Mouse (Mus musculus): ENCODE measurements around the gene Znrd1as. TPM values are rescaled to one million over a fixed set of nuclear protein-coding genes. Genes with fewer than 3 reads are reported as not detected.

The Znrd1as gene
- polyA plus RNA-seq (2014; fragmentation: Nextera tagmentation; extraction: Ambion mirVana): 4.9 and 6.6 TPM in 2 replicates

DNA sequence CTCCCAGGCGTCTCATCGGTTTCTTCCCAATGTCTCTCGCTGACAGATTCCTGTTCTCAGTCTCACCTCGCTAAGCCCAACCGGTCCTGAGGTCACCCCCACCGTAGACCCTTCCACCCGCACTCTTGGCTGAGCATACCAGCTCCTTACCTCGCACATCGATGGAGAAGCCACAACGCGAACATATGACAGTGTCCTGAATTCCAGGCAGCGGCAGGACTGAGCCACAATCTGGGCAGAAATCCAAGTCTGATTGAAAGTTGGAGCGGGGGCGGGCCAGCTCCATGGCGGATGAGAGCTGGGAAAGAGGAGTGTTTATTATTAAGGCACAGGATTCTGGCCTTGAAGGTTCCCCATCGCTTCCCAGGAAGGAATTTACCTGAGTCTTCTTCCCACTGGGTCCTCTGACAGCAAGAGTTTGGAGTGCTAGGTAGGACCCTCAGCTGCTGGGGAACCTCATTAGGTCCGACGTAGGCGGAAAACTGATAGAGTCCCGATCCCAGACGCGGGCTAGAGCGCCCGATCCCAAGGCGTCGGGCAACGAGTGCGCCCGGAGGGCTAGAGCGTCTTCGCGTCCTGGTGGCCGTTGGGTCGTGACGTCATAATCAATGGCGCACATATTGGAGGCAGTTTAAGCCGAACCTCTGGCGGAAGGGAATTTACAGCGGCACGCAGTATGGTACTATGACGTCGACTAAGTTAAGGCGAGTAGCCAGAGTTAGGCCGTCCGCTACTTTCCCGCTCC lies at the start of gene Znrd1as, which contains the start of gene Znrd1:
Gene Znrd1as (plus strand): TSS at position 594 of the 745 bp plus-strand sequence.
Gene Znrd1 (minus strand): TSS at position 561 of the 745 bp plus-strand sequence.
- Histone ChIP-seq H3K4me1 (replicated peaks; ENCODE audit: control insufficient read depth, insufficient read depth, low read length) (peaks cover 4% of the 10 kb centered on the region), H3K27me3 (replicated peaks; ENCODE audit: control insufficient read depth, insufficient read depth, low read length) (no peaks in the 10 kb centered on the region), H3K9me3 (ENCODE audit: control insufficient read depth, low read length) (no peaks in the 10 kb centered on the region), H3K9ac (ENCODE audit: low read length) (peak within 1 kb of the TSS; percentile 67), H3K27ac (ENCODE audit: low read depth) (peak within 1 kb of the TSS; percentile 75), H3K4me2 (ENCODE audit: low read length) (peak within 1 kb of the TSS; percentile 86), H3K36me3 (ENCODE audit: control insufficient read depth, insufficient read depth, low read length) (peaks cover 28% of the 10 kb centered on the region; the same call in 1 of the 2 replicates), H3K4me3 (ENCODE audit: low read depth, low read length) (peak within 1 kb of the TSS; percentile 77)
- WGBS: under 1% methylated on average over 46 of the region's 46 CpGs
- ATAC-seq (replicated peaks; ENCODE audit: low FRiP score, low TSS enrichment, low read depth) (peak; percentile 99), DNase-seq (ENCODE audit: low spot score) (peak; percentile 97)

- no peaks in the 10 kb centered on the region for H3K4me1 ChIP-seq (replicated peaks; ENCODE audit: control insufficient read depth, insufficient read depth, low read length)
- no peak overlapping the region for H3K27ac ChIP-seq (ENCODE audit: low read depth)
- no peaks in the 10 kb centered on the region for H3K27me3 ChIP-seq (replicated peaks; ENCODE audit: control insufficient read depth, insufficient read depth, low read length)
- no peak for ATAC-seq (replicated peaks; ENCODE audit: low FRiP score, low TSS enrichment, low read depth)
- WGBS: 53% methylated on average over 4 of the region's 4 CpGs
- no peaks in the 10 kb centered on the region for H3K9me3 ChIP-seq (ENCODE audit: control insufficient read depth, low read length)
- no peaks in the 10 kb centered on the region for H3K36me3 ChIP-seq (ENCODE audit: control insufficient read depth, insufficient read depth, low read length)
- H3K4me3 ChIP-seq (ENCODE audit: low read depth, low read length): no peak overlapping the region
- H3K9ac ChIP-seq (ENCODE audit: low read length): no peak overlapping the region
- DNase-seq (ENCODE audit: low spot score): no peak
- no peak overlapping the region for H3K4me2 ChIP-seq (ENCODE audit: low read length)
These were observed 48.6 kb upstream of the Znrd1as start for GRCm38 (mm10) chr17:36909802-36910201.

- ATAC-seq (replicated peaks; ENCODE audit: low FRiP score, low TSS enrichment, low read depth) (no peak), DNase-seq (ENCODE audit: low spot score) (no peak)
- Histone ChIP-seq H3K27ac (ENCODE audit: low read depth) (no peak overlapping the region), H3K27me3 (replicated peaks; ENCODE audit: control insufficient read depth, insufficient read depth, low read length) (no peaks in the 10 kb centered on the region), H3K36me3 (ENCODE audit: control insufficient read depth, insufficient read depth, low read length) (no peaks in the 10 kb centered on the region), H3K9me3 (ENCODE audit: control insufficient read depth, low read length) (no peaks in the 10 kb centered on the region), H3K9ac (ENCODE audit: low read length) (no peak overlapping the region), H3K4me3 (ENCODE audit: low read depth, low read length) (no peak overlapping the region), H3K4me2 (ENCODE audit: low read length) (no peak overlapping the region), H3K4me1 (replicated peaks; ENCODE audit: control insufficient read depth, insufficient read depth, low read length) (no peaks in the 10 kb centered on the region)
- WGBS: 70% methylated on average over 2 of the region's 2 CpGs
These were observed 46.4 kb upstream of the Znrd1as start for GRCm38 (mm10) chr17:36912031-36912430.

DNA sequence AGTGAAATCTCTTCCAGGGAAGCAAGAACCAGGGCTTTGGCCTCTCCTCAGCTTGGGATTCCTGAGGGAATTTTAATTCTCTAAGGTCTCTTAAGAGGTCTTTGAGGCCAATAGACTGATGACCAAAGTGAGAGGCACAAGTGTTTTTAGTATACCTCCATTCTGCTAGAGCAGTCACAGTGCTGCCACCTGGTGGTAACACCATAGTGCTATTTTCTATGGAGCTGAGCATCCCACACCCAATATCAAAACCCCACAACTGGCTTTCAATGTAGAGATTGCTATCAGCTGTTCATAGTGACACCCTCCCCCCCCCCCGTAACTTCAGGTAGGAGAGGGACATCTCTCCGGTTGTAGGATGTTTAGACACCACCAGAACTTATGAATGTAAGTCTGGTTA lies 44.3 kb upstream of the Znrd1as start:
- Histone ChIP-seq H3K4me2 (ENCODE audit: low read length) (no peak overlapping the region), H3K4me3 (ENCODE audit: low read depth, low read length) (no peak overlapping the region), H3K27ac (ENCODE audit: low read depth) (no peak overlapping the region), H3K36me3 (ENCODE audit: control insufficient read depth, insufficient read depth, low read length) (no peaks in the 10 kb centered on the region), H3K9ac (ENCODE audit: low read length) (no peak overlapping the region), H3K4me1 (replicated peaks; ENCODE audit: control insufficient read depth, insufficient read depth, low read length) (no peaks in the 10 kb centered on the region), H3K9me3 (ENCODE audit: control insufficient read depth, low read length) (no peaks in the 10 kb centered on the region), H3K27me3 (replicated peaks; ENCODE audit: control insufficient read depth, insufficient read depth, low read length) (no peaks in the 10 kb centered on the region)
- DNase-seq (ENCODE audit: low spot score): peak; percentile 85
- ATAC-seq (replicated peaks; ENCODE audit: low FRiP score, low TSS enrichment, low read depth): 0 out of 2 replicates have a peak, but pooled peaks have one; percentile 52
- 14% methylated on average over 2 of the region's 2 CpGs for WGBS

GRCm38 (mm10) chr17:36915076-36915475 lies 43.3 kb upstream of the Znrd1as start:
- 12% methylated on average over 9 of the region's 9 CpGs for WGBS
- no peak for ATAC-seq (replicated peaks; ENCODE audit: low FRiP score, low TSS enrichment, low read depth)
- H3K9me3 ChIP-seq (ENCODE audit: control insufficient read depth, low read length): no peaks in the 10 kb centered on the region
- H3K27ac ChIP-seq (ENCODE audit: low read depth): no peak overlapping the region
- peak; percentile 75 for DNase-seq (ENCODE audit: low spot score)
- no peak overlapping the region for H3K9ac ChIP-seq (ENCODE audit: low read length)
- no peak overlapping the region for H3K4me3 ChIP-seq (ENCODE audit: low read depth, low read length)
- H3K27me3 ChIP-seq (replicated peaks; ENCODE audit: control insufficient read depth, insufficient read depth, low read length): no peaks in the 10 kb centered on the region
- no peak overlapping the region for H3K4me2 ChIP-seq (ENCODE audit: low read length)
- no peaks in the 10 kb centered on the region for H3K4me1 ChIP-seq (replicated peaks; ENCODE audit: control insufficient read depth, insufficient read depth, low read length)
- no peaks in the 10 kb centered on the region for H3K36me3 ChIP-seq (ENCODE audit: control insufficient read depth, insufficient read depth, low read length)

- H3K4me2 ChIP-seq (ENCODE audit: low read length): no peak overlapping the region
- no peak overlapping the region for H3K27ac ChIP-seq (ENCODE audit: low read depth)
- DNase-seq (ENCODE audit: low spot score): no peak
- no peak overlapping the region for H3K4me3 ChIP-seq (ENCODE audit: low read depth, low read length)
- no peaks in the 10 kb centered on the region for H3K9me3 ChIP-seq (ENCODE audit: control insufficient read depth, low read length)
- H3K36me3 ChIP-seq (ENCODE audit: control insufficient read depth, insufficient read depth, low read length): no peaks in the 10 kb centered on the region
- WGBS: 43% methylated on average over 15 of the region's 15 CpGs
- H3K4me1 ChIP-seq (replicated peaks; ENCODE audit: control insufficient read depth, insufficient read depth, low read length): no peaks in the 10 kb centered on the region
- ATAC-seq (replicated peaks; ENCODE audit: low FRiP score, low TSS enrichment, low read depth): peak; percentile 75
- H3K9ac ChIP-seq (ENCODE audit: low read length): no peak overlapping the region
- H3K27me3 ChIP-seq (replicated peaks; ENCODE audit: control insufficient read depth, insufficient read depth, low read length): no peaks in the 10 kb centered on the region
These were observed 38.2 kb upstream of the Znrd1as start for GRCm38 (mm10) chr17:36920239-36920638.

GRCm38 (mm10) chr17:36922715-36923114 lies 35.7 kb upstream of the Znrd1as start:
- 81% methylated on average over 4 of the region's 4 CpGs for WGBS
- Histone ChIP-seq H3K4me3 (ENCODE audit: low read depth, low read length) (no peak overlapping the region), H3K9ac (ENCODE audit: low read length) (no peak overlapping the region), H3K4me2 (ENCODE audit: low read length) (no peak overlapping the region), H3K9me3 (ENCODE audit: control insufficient read depth, low read length) (no peaks in the 10 kb centered on the region), H3K4me1 (replicated peaks; ENCODE audit: control insufficient read depth, insufficient read depth, low read length) (no peaks in the 10 kb centered on the region), H3K27me3 (replicated peaks; ENCODE audit: control insufficient read depth, insufficient read depth, low read length) (no peaks in the 10 kb centered on the region), H3K36me3 (ENCODE audit: control insufficient read depth, insufficient read depth, low read length) (no peaks in the 10 kb centered on the region), H3K27ac (ENCODE audit: low read depth) (no peak overlapping the region)
- no peak for ATAC-seq (replicated peaks; ENCODE audit: low FRiP score, low TSS enrichment, low read depth)
- DNase-seq (ENCODE audit: low spot score): no peak

DNA sequence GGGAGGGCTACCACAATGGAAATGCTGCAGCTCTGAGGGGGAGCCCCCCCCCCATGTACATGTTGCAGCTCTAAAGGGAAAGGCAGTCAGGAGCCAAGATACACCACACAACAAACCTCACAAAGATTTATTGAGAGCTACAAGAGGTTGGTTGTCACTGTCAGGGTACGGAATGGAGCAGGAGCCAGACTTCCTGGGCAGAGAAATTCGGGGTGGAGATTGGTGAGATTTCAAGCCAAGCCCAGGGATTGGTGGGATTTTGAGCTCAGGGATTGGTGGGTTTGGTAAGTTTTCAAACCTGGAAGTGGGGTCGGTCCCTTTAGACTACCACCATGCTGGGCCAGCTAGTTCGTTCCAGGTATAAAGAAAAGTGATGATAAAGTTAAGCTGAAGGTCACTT lies 34.9 kb upstream of the Znrd1as start:
- H3K27me3 ChIP-seq (replicated peaks; ENCODE audit: control insufficient read depth, insufficient read depth, low read length): no peaks in the 10 kb centered on the region
- DNase-seq (ENCODE audit: low spot score) (no peak), ATAC-seq (replicated peaks; ENCODE audit: low FRiP score, low TSS enrichment, low read depth) (no peak)
- 61% methylated on average over 4 of the region's 4 CpGs for WGBS
- H3K4me1 ChIP-seq (replicated peaks; ENCODE audit: control insufficient read depth, insufficient read depth, low read length): no peaks in the 10 kb centered on the region
- no peaks in the 10 kb centered on the region for H3K9me3 ChIP-seq (ENCODE audit: control insufficient read depth, low read length)
- H3K4me2 ChIP-seq (ENCODE audit: low read length): no peak overlapping the region
- H3K9ac ChIP-seq (ENCODE audit: low read length): no peak overlapping the region
- no peak overlapping the region for H3K27ac ChIP-seq (ENCODE audit: low read depth)
- H3K4me3 ChIP-seq (ENCODE audit: low read depth, low read length): no peak overlapping the region
- H3K36me3 ChIP-seq (ENCODE audit: control insufficient read depth, insufficient read depth, low read length): no peaks in the 10 kb centered on the region
